In genomic region chr16:84426990-84427540, GRCm38 (mm10) we compare ENCODE assay signal across 25 mouse cellular contexts.
"Had no signal": no experiment of that assay in that cellular context is flagged by ENCODE, and none has a peak within 500 bp of the region (broad histone marks: within the 10 kb centered on the region; RNA-seq: fewer than 3 reads in every experiment).

No protein-coding gene starts in this region.

- H3K27ac ChIP-seq: heart, adult 2 months; heart, embryonic 13.5 days; heart, embryonic 15.5 days; hindbrain, embryonic 13.5 days; hindbrain, embryonic 15.5 days; intestine, embryonic 15.5 days; layer of hippocampus, adult 2 months; left cerebral cortex, adult 2 months; limb, embryonic 10.5 days; limb, embryonic 12.5 days had no signal

- H3K4me2 ChIP-seq: heart, embryonic 11.5 days; heart, embryonic 13.5 days; heart, embryonic 15.5 days; hindbrain, embryonic 13.5 days; hindbrain, embryonic 15.5 days; intestine, embryonic 15.5 days; limb, embryonic 12.5 days; liver, embryonic 11.5 days had no signal

- H3K4me1 ChIP-seq: heart, embryonic 13.5 days; heart, embryonic 15.5 days; hindbrain, embryonic 13.5 days; hindbrain, embryonic 15.5 days; intestine, embryonic 15.5 days; limb, embryonic 10.5 days; limb, embryonic 12.5 days had no signal

- H3K36me3 ChIP-seq: heart, embryonic 13.5 days; heart, embryonic 15.5 days; hindbrain, embryonic 13.5 days; hindbrain, embryonic 15.5 days; intestine, embryonic 15.5 days; limb, embryonic 10.5 days; limb, embryonic 12.5 days had no signal

- DNase-seq: gastrocnemius, postnatal 14 days; gastrocnemius, postnatal 36 days; heart, adult 11 months; heart, adult 2 months; heart, postnatal 14 days; heart, postnatal 36 days; kidney, adult 18-20 months; kidney, adult 8-10 months; kidney, postnatal 10 days; kidney, postnatal 25 days; kidney, postnatal 4 days; liver had no signal

- H3K4me3 ChIP-seq: heart, adult 2 months; heart, embryonic 13.5 days; heart, embryonic 15.5 days; hindbrain, embryonic 13.5 days; hindbrain, embryonic 15.5 days; intestine, embryonic 15.5 days; layer of hippocampus, adult 2 months; left cerebral cortex, adult 2 months; limb, embryonic 10.5 days; limb, embryonic 12.5 days had no signal

- H3K27me3 ChIP-seq: heart, embryonic 13.5 days; heart, embryonic 15.5 days; hindbrain, embryonic 13.5 days; hindbrain, embryonic 15.5 days; intestine, embryonic 15.5 days; limb, embryonic 12.5 days had no signal

- H3K9ac ChIP-seq: heart, embryonic 13.5 days; heart, embryonic 15.5 days; hindbrain, embryonic 13.5 days; hindbrain, embryonic 15.5 days; intestine, embryonic 15.5 days; limb, embryonic 12.5 days had no signal

- ATAC-seq: inflammation-experienced regulatory T-cells, adult 6 months; intestine, embryonic 15.5 days; intestine, postnatal 0 days had no signal

- H3K9me3 ChIP-seq: heart, embryonic 13.5 days; heart, embryonic 15.5 days; hindbrain, embryonic 13.5 days; hindbrain, embryonic 15.5 days; intestine, embryonic 15.5 days; limb, embryonic 10.5 days; limb, embryonic 12.5 days had no signal
